In the genomic region with DNA sequence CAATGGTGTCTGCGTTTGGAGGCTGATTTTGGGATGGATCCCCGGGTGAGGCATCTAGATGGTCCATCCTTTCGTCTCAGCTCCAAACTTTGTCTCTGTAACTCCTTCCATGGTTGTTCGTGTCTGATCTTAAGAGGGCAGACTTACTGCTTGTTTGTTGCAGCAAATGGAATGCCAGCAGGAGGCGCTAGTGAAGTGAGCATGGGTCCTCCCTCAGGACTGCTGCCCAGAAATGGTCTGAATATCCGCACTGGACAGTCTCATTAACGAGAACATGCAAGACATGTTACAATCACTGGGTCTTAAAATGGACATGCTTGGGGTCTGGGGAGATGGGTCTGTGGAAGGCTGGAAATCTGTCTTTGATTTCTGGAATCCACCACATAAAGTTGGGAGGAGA, we compare ENCODE assay signal across 8 mouse cellular contexts. TPM values are rescaled to one million over a fixed set of nuclear protein-coding genes. Genes with fewer than 3 reads are reported as not detected.
DNase-seq lines count a peak whose midpoint lies in the region; ATAC-seq lines count a peak whose summit lies in the region.

No protein-coding gene starts in this region.

- H3K9ac ChIP-seq in forebrain, embryonic 13.5 days: no peak overlapping the region

- 28% methylated on average over 7 of the region's 7 CpGs for WGBS in forebrain, embryonic 10.5 days
- WGBS in forebrain, embryonic 13.5 days: 30% methylated on average over 7 of the region's 7 CpGs

- H3K4me3 ChIP-seq in forebrain, embryonic 10.5 days: no peak overlapping the region
- no peak overlapping the region for H3K4me3 ChIP-seq in forebrain, embryonic 13.5 days

- ATAC-seq in forebrain, embryonic 13.5 days: no peak

- H3K4me2 ChIP-seq in forebrain, embryonic 13.5 days: no peak overlapping the region

- H3K27ac ChIP-seq in forebrain, embryonic 10.5 days: no peak overlapping the region
- H3K27ac ChIP-seq in forebrain, embryonic 13.5 days: no peak overlapping the region

- no peaks in the 10 kb centered on the region; the same call in 1 of the 2 replicates for H3K27me3 ChIP-seq in forebrain, embryonic 10.5 days (ENCODE audit: poor library complexity, severe bottlenecking)
- H3K27me3 ChIP-seq in forebrain, embryonic 13.5 days: no peaks in the 10 kb centered on the region; the same call in 1 of the 2 replicates

- no peaks in the 10 kb centered on the region for H3K9me3 ChIP-seq in forebrain, embryonic 10.5 days
- no peaks in the 10 kb centered on the region for H3K9me3 ChIP-seq in forebrain, embryonic 13.5 days (replicated peaks)

- peak; percentile 63 for DNase-seq in forebrain, embryonic 10.5 days (ENCODE audit: extremely low spot score, low spot score)
- DNase-seq in ZHBTc4 (ENCODE audit: low read depth, low spot score): peak; percentile 76
- peak; percentile 58 to 84 for DNase-seq in cerebellum, postnatal 4 days (ENCODE audit: low spot score in 2 of 2)
- DNase-seq in heart, adult 9 months (ENCODE audit: low spot score in 2 of 2): peak; percentile 71 to 89
- DNase-seq in layer of hippocampus, adult 8-10 months (ENCODE audit: low spot score in 2 of 2): peak; percentile 73 to 90
- DNase-seq in lung, postnatal 36 days: peak; percentile 98
- peak; percentile 67 for DNase-seq in testis, postnatal 14 days (ENCODE audit: low spot score)

- peaks cover 9% of the 10 kb centered on the region for H3K4me1 ChIP-seq in forebrain, embryonic 10.5 days
- peaks cover 10% of the 10 kb centered on the region for H3K4me1 ChIP-seq in forebrain, embryonic 13.5 days

- no peaks in the 10 kb centered on the region for H3K36me3 ChIP-seq in forebrain, embryonic 10.5 days (replicated peaks)
- no peaks in the 10 kb centered on the region for H3K36me3 ChIP-seq in forebrain, embryonic 13.5 days (ENCODE audit: poor library complexity, severe bottlenecking)

RNA-seq across cellular contexts. Expression of a gene that starts 12.2 kb away (rescaled TPM):
- 5.5 and 5.6 TPM in 2 replicates for polyA plus RNA-seq in forebrain, embryonic 10.5 days (2016; fragmentation: Nextera tagmentation; extraction: Ambion mirVana)
- polyA plus RNA-seq in forebrain, embryonic 13.5 days (2015; fragmentation: Nextera tagmentation; extraction: Ambion mirVana): 6.5 and 7.0 TPM in 2 replicates
- total RNA-seq in layer of hippocampus, adult 8-10 months (2022): 10 to 100 TPM; 29.8 to 38.5 (median 34.8) TPM

RNA-seq across cellular contexts. Expression of a gene that starts 21.6 kb away (rescaled TPM):
- 0.98 and 1.2 TPM in 2 replicates for polyA plus RNA-seq in forebrain, embryonic 10.5 days (2016; fragmentation: Nextera tagmentation; extraction: Ambion mirVana)
- 3.1 TPM in 2 replicates for polyA plus RNA-seq in forebrain, embryonic 13.5 days (2015; fragmentation: Nextera tagmentation; extraction: Ambion mirVana)
- 10 to 100 TPM; 12.1 to 18.5 (median 13.7) TPM for total RNA-seq in layer of hippocampus, adult 8-10 months (2022)

RNA-seq across cellular contexts. Expression of a gene that starts 36.0 kb away (rescaled TPM):
- 1.7 and 2.1 TPM in 2 replicates for polyA plus RNA-seq in forebrain, embryonic 10.5 days (2016; fragmentation: Nextera tagmentation; extraction: Ambion mirVana)
- polyA plus RNA-seq in forebrain, embryonic 13.5 days (2015; fragmentation: Nextera tagmentation; extraction: Ambion mirVana): 8.1 and 9.6 TPM in 2 replicates
- total RNA-seq in layer of hippocampus, adult 8-10 months (2022): 10 to 100 TPM; 40.8 to 52.0 (median 45.5) TPM
